Mouse (Mus musculus): ENCODE results near the gene Trpt1. TPM values are rescaled to one million over a fixed set of nuclear protein-coding genes. Genes with fewer than 3 reads are reported as not detected.
A peak's percentile ranks its signal among the peaks of the same experiment; 100 is the strongest.
"Not testable (repeated sequence)": the region's sequence is repeated elsewhere in the genome, so short reads cannot be mapped to it uniquely, and the experiment has no call there.

The Trpt1 gene
- total RNA-seq, 2 experiments from 2014 or later: 19.7 to 20.1 TPM

DNA sequence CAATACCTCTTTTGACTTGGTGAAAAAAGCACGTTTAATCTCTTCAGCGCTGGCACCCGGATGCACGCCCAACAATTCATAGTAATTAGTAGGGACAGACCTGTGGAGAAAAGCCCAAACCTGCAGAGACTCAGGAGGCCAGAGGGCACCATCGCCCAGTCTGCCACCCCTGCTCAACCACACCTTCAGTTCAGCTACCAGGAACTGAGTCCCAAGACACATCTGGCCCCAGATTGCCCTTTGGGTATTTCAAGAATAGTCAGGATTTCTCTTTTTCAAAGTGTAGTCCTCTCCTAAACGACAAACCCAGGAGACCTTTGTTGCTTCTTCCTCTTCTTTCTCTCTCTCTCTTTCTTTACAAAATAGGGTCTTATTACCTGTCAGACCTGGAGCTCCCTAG lies 5.2 kb upstream of the Trpt1 start:
- intact Hi-C loops (cut with DNase I; ENCODE audit: low total_unique reads): no loop called here
- DNase-seq: no peak

GRCm38 (mm10) chr19:6991166-6991565 lies 4.8 kb upstream of the Trpt1 start:
- intact Hi-C loops (cut with DNase I; ENCODE audit: low total_unique reads); DNase-seq: not testable (repeated sequence)

- intact Hi-C loops (cut with DNase I; ENCODE audit: low total_unique reads): no loop called here
These were observed 3.7 kb upstream of the Trpt1 start, which contains the start of gene Dnajc4 for GRCm38 (mm10) chr19:6992011-6992858. TSS of gene Dnajc4 (minus strand) at chr19:6992572.

GRCm38 (mm10) chr19:6993011-6993770 lies 2.7 kb upstream of the Trpt1 start:
- intact Hi-C loops (cut with DNase I; ENCODE audit: low total_unique reads): no loop called here
- DNase-seq: no peak

More at GRCm38 (mm10) chr19:6992011-6992858, 3.7 kb upstream of the Trpt1 start, which contains the start of gene Dnajc4:
- DNase-seq: peak; percentile 97

GRCm38 (mm10) chr19:6994002-6994401 lies 1.9 kb upstream of the Trpt1 start:
- intact Hi-C loops (cut with DNase I; ENCODE audit: low total_unique reads): no loop called here
- DNase-seq: no peak

DNA sequence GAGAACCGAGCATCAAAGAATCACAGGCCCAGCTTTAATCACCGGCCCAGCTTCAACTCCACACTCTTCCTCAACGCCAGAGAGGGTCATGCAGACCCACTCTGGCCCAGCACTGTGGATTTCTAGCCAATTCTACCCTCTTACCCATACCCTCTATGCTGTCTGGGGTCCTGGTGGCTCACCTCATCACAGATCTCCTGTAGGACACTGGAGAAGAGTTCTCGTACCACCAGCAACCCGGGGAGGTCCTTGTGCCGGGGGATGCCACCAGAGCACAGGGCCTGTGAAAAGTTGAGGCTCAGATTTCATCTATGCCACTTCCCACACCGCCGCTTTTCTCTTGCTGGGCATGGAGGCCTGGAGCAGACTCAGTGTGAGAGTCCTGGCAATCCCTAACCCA lies 1.4 kb upstream of the Trpt1 start:
- no peak for DNase-seq
- intact Hi-C loops (cut with DNase I; ENCODE audit: low total_unique reads): no loop called here

DNA sequence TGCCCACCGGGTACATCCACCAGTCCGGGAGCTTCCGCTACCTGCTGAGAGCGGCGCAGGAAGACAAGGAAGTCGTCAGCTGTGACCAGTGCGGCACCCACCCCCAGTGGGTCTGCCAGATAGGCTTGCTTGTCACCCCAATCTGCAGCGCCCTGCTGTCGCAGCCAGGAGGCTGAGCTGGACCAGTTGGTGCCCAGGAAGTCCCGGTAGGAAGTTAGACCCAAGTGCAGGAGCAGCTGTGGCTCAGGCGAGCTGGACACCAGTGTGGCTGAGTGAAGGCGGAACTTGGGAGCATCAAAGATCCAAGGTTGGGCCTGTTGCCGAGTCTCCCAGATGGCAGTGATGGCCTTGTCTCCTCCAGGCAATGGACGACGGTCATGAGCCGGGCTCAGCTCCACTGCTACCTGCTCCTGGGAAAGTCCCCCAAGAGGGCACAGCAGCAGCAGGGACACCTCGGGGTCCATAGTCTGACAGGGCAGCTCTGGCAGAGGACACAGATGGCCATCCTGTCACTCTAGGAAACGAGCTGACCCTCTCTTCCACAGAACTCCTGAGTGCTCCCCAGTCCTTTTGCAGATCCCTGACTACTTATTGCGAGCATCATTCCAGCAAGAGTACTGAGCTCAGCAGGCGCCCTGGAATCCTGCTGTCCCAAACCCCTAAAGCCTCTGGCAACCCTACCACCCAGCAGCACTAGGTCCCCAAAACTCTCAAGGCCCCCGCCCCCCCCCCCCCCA lies 508 bp upstream of the Trpt1 start:
- intact Hi-C loops (cut with DNase I; ENCODE audit: low total_unique reads): no loop called here

GRCm38 (mm10) chr19:6997721-6998290 lies 1.9 kb downstream of the Trpt1 start:
- DNase-seq: no peak
- intact Hi-C loops (cut with DNase I; ENCODE audit: low total_unique reads): no loop called here

More for the DNA sequence above, 508 bp upstream of the Trpt1 start:
- DNase-seq: no peak

DNA sequence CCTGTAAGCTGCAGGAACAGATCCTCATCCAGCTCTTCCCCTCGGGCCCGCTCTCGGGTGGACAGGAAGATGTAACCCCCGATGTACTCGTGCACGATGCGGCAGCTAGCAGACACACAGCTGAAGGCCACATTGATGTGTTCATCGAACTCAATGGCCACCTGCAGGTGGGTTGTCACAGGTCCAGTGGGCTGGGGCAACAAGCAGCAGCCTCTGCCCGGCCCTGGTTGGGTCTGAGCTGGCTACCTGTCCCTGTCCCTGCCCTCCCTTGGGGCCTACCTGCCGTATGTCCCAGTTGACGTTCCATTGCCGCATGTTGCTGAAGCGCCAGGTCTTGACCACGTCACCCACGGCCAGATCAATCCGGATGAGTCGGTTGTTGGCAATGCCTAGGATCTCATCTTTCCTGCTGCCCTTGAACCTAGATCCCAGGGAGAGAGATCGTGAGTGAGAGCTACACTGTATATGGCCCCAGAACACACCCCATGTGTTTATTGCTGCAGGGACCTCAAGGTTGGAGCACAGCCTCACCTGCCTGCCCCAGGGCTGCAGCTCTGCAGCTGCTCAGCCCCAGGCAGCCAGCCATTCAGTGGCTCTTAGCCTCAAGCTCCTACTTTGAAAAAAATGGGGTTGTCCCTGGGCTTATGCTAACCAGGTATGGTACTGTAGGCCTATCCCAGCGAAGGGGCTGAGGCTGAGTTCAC lies 3.6 kb downstream of the Trpt1 start:
- DNase-seq: no peak
- intact Hi-C loops (cut with DNase I; ENCODE audit: low total_unique reads): no loop called here

GRCm38 (mm10) chr19:7006892-7007593 lies 11.1 kb downstream of the Trpt1 start:
- no peak for DNase-seq
- intact Hi-C loops (cut with DNase I; ENCODE audit: low total_unique reads): no loop called here

GRCm38 (mm10) chr19:7012426-7012825 lies 16.5 kb downstream of the Trpt1 start:
- no peak for DNase-seq
- intact Hi-C loops (cut with DNase I; ENCODE audit: low total_unique reads): no loop called here

DNA sequence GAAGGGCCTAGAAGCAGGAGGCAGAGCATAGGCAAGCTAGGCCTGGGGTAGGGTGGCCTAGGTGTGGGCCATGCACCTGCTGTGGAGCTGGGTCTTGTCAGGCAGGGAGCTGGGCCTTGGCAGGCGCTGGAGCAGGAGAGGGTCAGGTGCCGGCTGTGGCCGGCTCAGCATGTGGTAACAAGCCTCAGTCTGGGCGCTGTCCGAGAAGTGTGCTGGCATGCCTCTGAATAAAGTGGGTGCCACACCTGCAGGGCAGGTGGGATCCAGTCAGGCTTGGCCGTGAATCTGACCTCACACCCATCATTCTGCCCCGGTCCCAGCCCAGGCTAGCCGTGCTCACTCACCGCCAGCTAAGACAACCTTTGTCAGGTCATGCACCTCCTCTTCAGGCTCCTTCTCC lies 18.1 kb downstream of the Trpt1 start:
- intact Hi-C loops (cut with DNase I; ENCODE audit: low total_unique reads): no loop called here
- DNase-seq: no peak

- intact Hi-C loops (cut with DNase I; ENCODE audit: low total_unique reads): no loop called here
These were observed 18.7 kb downstream of the Trpt1 start for GRCm38 (mm10) chr19:7014481-7015135.

DNA sequence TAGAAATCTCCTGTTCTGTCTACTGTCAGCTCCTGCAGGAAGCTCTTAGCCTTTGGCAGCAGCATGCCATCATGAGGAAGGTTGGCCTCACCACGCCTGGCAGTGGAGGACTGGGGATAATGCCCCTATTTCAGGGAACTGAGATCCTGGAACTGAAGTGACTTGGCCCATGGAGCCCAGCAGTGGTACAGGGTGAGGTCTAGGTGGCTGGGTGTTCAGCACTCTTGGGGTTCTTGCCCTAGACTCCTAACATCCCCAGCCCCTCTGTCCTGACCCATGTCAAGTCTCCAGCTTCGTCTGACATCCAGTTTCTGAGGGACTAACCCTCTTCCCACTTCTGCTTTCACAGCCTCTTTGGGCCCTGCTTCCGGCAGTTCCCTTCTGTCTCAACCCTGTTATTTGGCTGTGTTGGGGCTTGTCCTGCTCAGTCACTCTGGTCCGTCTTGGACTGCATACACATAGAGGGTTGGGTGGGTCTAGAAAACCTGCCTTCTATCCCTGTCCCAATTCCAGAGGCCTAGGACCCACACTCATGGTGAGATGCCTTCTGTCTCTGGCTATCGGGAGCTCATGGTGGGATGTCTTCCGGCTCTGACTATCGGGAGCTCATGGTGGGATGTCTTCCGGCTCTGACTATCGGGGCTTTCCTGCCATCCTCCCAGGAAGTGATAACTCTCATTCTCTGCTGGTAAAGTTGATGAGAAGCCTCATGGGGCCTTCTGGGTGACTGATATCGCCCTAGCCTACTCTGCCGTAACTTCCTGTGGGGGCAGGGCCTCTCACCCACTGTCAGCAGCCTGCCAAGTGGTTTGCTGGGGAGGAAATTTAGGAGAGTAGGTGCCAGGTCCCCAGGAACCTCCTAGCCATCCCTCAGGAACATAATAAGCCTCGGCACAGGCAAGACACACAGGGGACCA lies 21.9 kb downstream of the Trpt1 start:
- DNase-seq: no peak
- intact Hi-C loops (cut with DNase I; ENCODE audit: low total_unique reads): no loop called here

More at GRCm38 (mm10) chr19:7014481-7015135, 18.7 kb downstream of the Trpt1 start:
- DNase-seq: no peak

DNA sequence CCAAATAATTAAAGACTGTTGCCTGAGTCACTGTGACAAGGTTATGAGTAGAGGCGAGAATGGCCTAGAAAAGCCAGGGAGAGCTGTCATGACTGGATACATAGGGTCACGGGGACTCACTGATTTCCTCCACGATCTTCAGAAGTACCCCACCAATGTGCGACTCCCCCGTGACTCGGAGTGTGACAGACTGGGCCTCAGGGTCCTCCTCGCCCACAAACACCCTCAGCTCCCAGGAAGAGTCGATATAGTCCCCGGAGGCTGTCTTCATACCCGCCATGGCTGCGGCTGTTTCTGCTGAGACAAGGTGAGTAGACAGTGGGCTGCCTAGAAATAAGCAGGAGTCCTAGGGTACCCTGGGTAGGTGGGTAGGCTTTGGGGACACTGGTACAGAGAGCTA lies 22.6 kb downstream of the Trpt1 start:
- DNase-seq: no peak
- intact Hi-C loops (cut with DNase I; ENCODE audit: low total_unique reads): no loop called here

- DNase-seq: no peak
- intact Hi-C loops (cut with DNase I; ENCODE audit: low total_unique reads): no loop called here
These were observed 23.3 kb downstream of the Trpt1 start, which contains the start of gene Fermt3 for GRCm38 (mm10) chr19:7019191-7019590. TSS of gene Fermt3 (minus strand) at chr19:7019469.

GRCm38 (mm10) chr19:7020224-7020641 lies 24.3 kb downstream of the Trpt1 start:
- intact Hi-C loops (cut with DNase I; ENCODE audit: low total_unique reads): no loop called here

More at GRCm38 (mm10) chr19:7020224-7020641, 24.3 kb downstream of the Trpt1 start:
- DNase-seq: no peak
